Mouse (Mus musculus) kidney, embryonic 16.5 days (tissue): Measurements from ENCODE around the gene Efcab14. TPM values are rescaled to one million over a fixed set of nuclear protein-coding genes. Genes with fewer than 3 reads are reported as not detected.

ENCODE experiments used
- ATAC-seq: fragments of 200-750 bp; cut with Nextera tagmentation; 2 replicates; pipeline ENCODE4 v1.8.0; 2017; ENCODE audit warnings: moderate TSS enrichment; ENCODE audit not compliant: low FRiP score, low TSS enrichment
- H3K27ac ChIP-seq: fragments of 300-500 bp; sonication (generic); 2 replicates; pipeline ENCODE4 v1.5.1; 2014; ENCODE audit warnings: low read length
- H3K27me3 ChIP-seq: fragments of 300-500 bp; sonication (generic); 2 replicates; pipeline ENCODE4 v1.6.1; 2014; ENCODE audit warnings: low read length, control low read depth, mixed read lengths; ENCODE audit not compliant: insufficient read depth
- H3K36me3 ChIP-seq: fragments of 300-500 bp; sonication (generic); 2 replicates; pipeline ENCODE4 v1.6.1; 2014; ENCODE audit warnings: low read length, control low read depth, mixed read lengths; ENCODE audit not compliant: insufficient read depth
- H3K4me1 ChIP-seq: fragments of 300-500 bp; sonication (generic); 2 replicates; pipeline ENCODE4 v1.6.1; 2014; ENCODE audit warnings: low read length, control low read depth, mixed read lengths; ENCODE audit not compliant: insufficient read depth
- H3K4me2 ChIP-seq: fragments of 300-500 bp; sonication (generic); replicated peaks from 2 replicates; pipeline ENCODE4 v1.6.1; 2014; ENCODE audit warnings: low read depth, low read length
- H3K4me3 ChIP-seq: fragments of 300-500 bp; sonication (generic); 2 replicates; pipeline ENCODE4 v1.5.1; 2014; ENCODE audit warnings: mild to moderate bottlenecking, low read length
- H3K9ac ChIP-seq: fragments of 300-500 bp; sonication (generic); replicated peaks from 2 replicates; pipeline ENCODE4 v1.6.1; 2014; ENCODE audit warnings: low read length
- H3K9me3 ChIP-seq: fragments of 300-500 bp; sonication (generic); 2 replicates; pipeline ENCODE4 v1.6.1; 2016; ENCODE audit warnings: low read length, control low read depth
- WGBS: fragments of 180-500 bp; shearing (Covaris S2); extraction: QIAGEN DNeasy Blood & Tissue Kit; methylation state at CpG from one replicate; pipeline ENCODE4 v1.1.7; 2014; 5-methylcytosine and 5-hydroxymethylcytosine counted together
- polyA plus RNA-seq: library from polyadenylated mRNA; unstranded; fragments of >200 nt; fragmentation: Nextera tagmentation; extraction: Ambion mirVana; gene quantifications from 2 replicates; pipeline ENCODE4 v1.2.1, GENCODE M21; 2015

The Efcab14 gene
- polyA plus RNA-seq, 1 experiment from 2014 or later: 32.7 TPM

DNA sequence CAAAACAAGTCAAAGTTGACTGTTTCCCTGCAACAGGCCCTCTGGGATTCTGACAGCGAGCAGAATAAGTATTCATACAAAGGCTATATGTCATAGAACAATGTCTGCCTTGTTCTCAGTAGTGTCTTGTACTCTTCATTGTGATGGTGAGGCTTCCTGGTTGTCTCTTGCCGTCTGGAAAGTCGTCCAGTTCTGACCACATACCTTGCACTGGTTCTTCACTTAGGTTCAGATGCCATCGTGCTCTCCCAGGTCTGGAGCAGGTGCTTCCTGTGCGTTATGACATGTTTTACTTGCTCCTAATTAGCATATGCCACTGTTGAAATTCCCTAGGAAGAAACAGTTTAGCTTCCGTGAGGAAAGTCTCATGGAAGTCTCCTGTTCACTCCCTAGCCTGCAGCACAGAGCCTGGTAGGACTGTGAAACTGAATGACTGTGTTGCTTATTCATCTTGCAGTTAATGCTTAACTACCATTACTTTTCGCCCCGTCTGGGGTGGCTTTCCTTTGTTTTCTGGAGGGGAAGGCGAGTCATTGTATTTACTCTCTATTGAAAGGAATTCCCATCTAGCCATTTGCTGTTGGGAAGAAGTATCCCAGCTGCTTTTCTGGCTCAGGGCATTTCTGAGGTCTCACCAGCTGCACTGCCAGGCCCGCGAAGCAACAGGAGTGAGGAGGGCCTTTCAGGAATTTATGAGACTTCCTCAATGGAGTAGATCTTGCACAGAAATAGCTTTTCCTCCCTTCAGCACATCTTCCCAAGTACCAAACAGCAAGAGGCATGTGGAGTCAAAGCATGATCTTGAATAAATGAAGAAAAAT, 30.3 kb downstream of the Efcab14 start:
- peak overlapping the region; percentile 7 for H3K27ac ChIP-seq
- H3K9me3 ChIP-seq: no peaks in the 10 kb centered on the region
- no peaks in the 10 kb centered on the region for H3K4me1 ChIP-seq
- H3K36me3 ChIP-seq: peaks cover 28% of the 10 kb centered on the region
- no peaks in the 10 kb centered on the region for H3K27me3 ChIP-seq
- H3K9ac ChIP-seq: no peak overlapping the region
- no peak overlapping the region for H3K4me3 ChIP-seq
- peak; percentile 61; the same call in 1 of the 2 replicates for ATAC-seq
- WGBS: 49% methylated on average over 11 of the region's 11 CpGs
- no peak overlapping the region for H3K4me2 ChIP-seq

- H3K27me3 ChIP-seq: no peaks in the 10 kb centered on the region
- H3K36me3 ChIP-seq: peaks cover 15% of the 10 kb centered on the region
- ATAC-seq: no peak
- WGBS: 88% methylated on average over 6 of the region's 6 CpGs
- no peak overlapping the region for H3K4me3 ChIP-seq
- no peaks in the 10 kb centered on the region for H3K9me3 ChIP-seq
- H3K4me2 ChIP-seq: no peak overlapping the region
- H3K9ac ChIP-seq: no peak overlapping the region
- H3K27ac ChIP-seq: no peak overlapping the region
- peaks cover under 1% of the 10 kb centered on the region; the same call in 1 of the 2 replicates for H3K4me1 ChIP-seq
These were observed 37.5 kb downstream of the Efcab14 start for GRCm38 (mm10) chr4:115775056-115775455.

DNA sequence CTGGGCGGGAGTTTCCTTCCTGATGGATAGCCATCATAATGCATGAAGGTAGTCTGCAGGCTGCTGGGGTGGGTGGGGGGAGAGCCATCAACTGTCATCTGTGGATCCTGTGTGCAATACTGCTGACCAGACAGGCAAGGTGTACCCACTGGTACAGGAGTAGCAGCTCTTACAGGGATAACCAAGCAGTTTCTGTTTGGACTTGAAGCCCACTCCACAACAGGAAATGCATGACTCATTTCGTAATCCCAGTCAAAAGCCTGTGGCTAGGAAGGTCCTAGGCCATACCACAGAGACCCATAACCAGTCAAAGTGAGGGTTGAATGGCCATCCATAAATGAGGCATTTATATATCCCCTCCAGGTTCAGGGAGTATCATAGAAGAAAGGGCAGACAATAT, 40.1 kb downstream of the Efcab14 start:
- Histone ChIP-seq H3K36me3 (peaks cover 14% of the 10 kb centered on the region), H3K27ac (no peak overlapping the region), H3K4me1 (peaks cover 4% of the 10 kb centered on the region; the same call in 1 of the 2 replicates), H3K9ac (no peak overlapping the region), H3K9me3 (no peaks in the 10 kb centered on the region), H3K4me2 (no peak overlapping the region), H3K27me3 (no peaks in the 10 kb centered on the region), H3K4me3 (no peak overlapping the region)
- no peak for ATAC-seq
- WGBS: 86% methylated on average over 2 of the region's 2 CpGs

DNA sequence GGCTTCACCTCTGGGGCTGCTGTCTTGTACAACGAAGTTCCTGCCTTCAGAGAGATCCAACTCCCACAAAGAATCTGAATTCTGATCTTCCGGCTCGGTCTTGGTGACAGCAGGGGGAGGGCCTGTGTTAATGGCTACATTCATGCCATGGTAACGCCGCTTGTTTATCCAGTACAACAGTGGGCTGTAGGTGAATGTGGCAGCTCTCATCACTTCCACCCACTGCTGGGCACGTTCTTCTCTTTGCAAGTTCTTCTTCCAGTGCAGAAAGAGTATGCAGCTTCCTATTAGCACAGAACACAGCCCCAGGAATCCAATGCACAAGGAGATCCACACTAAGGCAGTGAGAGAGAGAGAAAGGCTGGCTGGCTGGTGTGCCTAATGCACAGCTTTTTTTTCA, 42.7 kb downstream of the Efcab14 start:
- peaks cover 8% of the 10 kb centered on the region for H3K36me3 ChIP-seq
- no peaks in the 10 kb centered on the region for H3K27me3 ChIP-seq
- WGBS: 26% methylated on average over 6 of the region's 6 CpGs
- ATAC-seq: no peak
- H3K9ac ChIP-seq: no peak overlapping the region
- no peak overlapping the region for H3K4me3 ChIP-seq
- peaks cover 4% of the 10 kb centered on the region; the same call in 1 of the 2 replicates for H3K4me1 ChIP-seq
- H3K27ac ChIP-seq: no peak overlapping the region
- no peak overlapping the region for H3K4me2 ChIP-seq
- H3K9me3 ChIP-seq: no peaks in the 10 kb centered on the region

DNA sequence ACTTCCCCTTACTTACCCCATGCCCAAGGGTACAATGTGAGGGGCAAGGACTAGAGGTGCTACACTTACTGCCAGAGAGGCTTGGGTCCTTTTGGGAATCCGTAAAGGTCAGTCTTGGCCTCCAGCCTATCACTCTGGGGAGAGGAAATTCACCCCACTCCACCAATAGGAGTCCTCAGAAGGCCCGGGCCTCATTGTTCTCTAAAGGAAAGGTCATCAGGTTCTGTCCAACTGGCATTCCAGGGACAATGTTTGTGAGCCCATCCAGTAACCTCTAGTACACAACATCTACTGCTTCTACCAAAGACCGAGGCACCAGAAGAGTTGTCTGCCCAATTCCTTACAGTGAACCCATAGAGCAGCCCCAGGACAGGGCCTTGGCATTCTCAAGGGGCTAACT, 43.4 kb downstream of the Efcab14 start, which contains the start of gene Tex38:
TSS of gene Tex38 (minus strand) at position 101 of the 400 bp plus-strand sequence.
- H3K4me1 ChIP-seq: peaks cover 9% of the 10 kb centered on the region
- H3K36me3 ChIP-seq: peaks cover 8% of the 10 kb centered on the region
- 85% methylated on average over 3 of the region's 3 CpGs for WGBS
- H3K27me3 ChIP-seq: no peaks in the 10 kb centered on the region
- H3K4me3 ChIP-seq: no peak within 1 kb of the TSS
- H3K9me3 ChIP-seq: no peaks in the 10 kb centered on the region
- H3K4me2 ChIP-seq: no peak within 1 kb of the TSS
- H3K27ac ChIP-seq: no peak within 1 kb of the TSS
- no peak within 1 kb of the TSS for H3K9ac ChIP-seq
- ATAC-seq: no peak

- no peak for ATAC-seq
- H3K9ac ChIP-seq: no peak overlapping the region
- no peaks in the 10 kb centered on the region for H3K9me3 ChIP-seq
- H3K4me1 ChIP-seq: peaks cover 10% of the 10 kb centered on the region
- no peak overlapping the region for H3K4me3 ChIP-seq
- no peak overlapping the region for H3K4me2 ChIP-seq
- H3K27ac ChIP-seq: no peak overlapping the region
- H3K36me3 ChIP-seq: no peaks in the 10 kb centered on the region
- WGBS: 90% methylated on average over 5 of the region's 5 CpGs
- no peaks in the 10 kb centered on the region for H3K27me3 ChIP-seq
These were observed 44.7 kb downstream of the Efcab14 start for GRCm38 (mm10) chr4:115782026-115782805.

DNA sequence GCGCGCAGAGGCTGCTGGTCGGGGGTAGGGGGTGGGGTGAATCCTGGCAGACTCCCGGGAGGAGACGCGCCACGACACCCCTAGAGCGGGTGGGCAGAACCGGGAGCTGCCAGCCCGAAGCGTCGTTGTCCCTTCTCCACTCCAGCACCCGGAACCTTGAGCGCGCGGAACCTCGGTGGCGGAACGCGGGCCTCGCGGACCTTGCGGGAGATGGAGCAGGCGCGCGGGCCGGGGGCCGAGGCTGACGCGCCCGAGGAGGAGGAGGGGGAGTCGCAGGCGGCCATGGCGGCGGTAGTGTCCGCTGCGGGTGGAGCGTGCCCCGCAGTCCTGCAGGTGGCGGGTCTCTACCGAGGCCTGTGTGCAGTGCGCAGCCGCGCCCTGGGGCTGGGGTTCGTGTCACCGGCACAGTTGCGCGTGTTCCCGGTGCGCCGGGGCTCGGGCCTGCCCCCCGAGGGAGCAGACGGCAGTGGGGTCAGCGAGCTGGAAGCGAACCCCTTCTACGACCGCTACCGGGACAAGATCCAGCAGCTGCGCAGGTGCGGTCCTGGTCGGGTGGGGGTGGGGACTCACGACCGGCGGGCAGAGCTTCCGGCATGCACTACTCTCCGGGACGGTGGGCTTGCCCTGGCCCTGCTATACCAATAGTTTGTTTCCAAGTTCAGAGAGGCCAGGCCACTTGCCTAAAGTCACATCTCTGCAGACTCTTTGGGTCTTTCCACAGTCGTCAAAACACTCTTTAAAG, 47.4 kb downstream of the Efcab14 start, which contains the start of gene Atpaf1:
TSS of gene Atpaf1 (plus strand) at position 44 of the 742 bp plus-strand sequence.
- Histone ChIP-seq H3K36me3 (peaks cover 13% of the 10 kb centered on the region; the same call in 1 of the 2 replicates), H3K27me3 (no peaks in the 10 kb centered on the region), H3K27ac (peak within 1 kb of the TSS; percentile 67; the same call in 1 of the 2 replicates), H3K4me3 (peak within 1 kb of the TSS; percentile 78), H3K4me1 (peaks cover 10% of the 10 kb centered on the region), H3K9ac (peak within 1 kb of the TSS; percentile 86), H3K4me2 (peak within 1 kb of the TSS; percentile 52), H3K9me3 (no peaks in the 10 kb centered on the region)
- ATAC-seq: peak; percentile 87
- WGBS: under 1% methylated on average over 51 of the region's 69 CpGs

DNA sequence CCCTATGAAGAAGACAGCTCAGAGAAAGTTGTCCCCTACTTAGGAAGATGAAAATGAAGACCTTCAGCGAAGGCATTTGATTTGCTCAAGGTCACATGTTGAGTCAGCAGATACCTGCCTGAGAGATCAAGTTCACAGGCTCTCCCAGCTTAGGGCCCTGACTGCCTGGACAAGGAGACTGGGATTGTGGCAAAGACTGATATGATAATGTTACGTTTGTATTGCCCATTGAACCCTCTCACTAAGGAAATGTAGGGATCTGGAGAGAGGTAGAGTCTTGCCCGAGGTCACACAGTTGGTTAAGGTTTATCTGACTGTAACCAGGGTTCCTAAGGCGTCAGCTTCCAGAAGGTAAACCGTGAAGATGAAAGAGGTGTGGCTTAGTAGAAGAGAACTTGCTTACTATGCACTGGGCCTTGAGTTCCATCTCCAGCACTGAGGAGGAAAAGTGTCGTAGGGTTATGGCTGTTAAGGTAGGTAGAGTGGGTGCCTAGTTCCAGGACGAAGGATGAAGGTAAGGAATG, 48.0 kb downstream of the Efcab14 start:
- Histone ChIP-seq H3K4me3 (peak overlapping the region; percentile 78), H3K4me1 (peaks cover 6% of the 10 kb centered on the region), H3K36me3 (peaks cover 19% of the 10 kb centered on the region; the same call in 1 of the 2 replicates), H3K9me3 (no peaks in the 10 kb centered on the region), H3K9ac (peak overlapping the region; percentile 86), H3K27me3 (no peaks in the 10 kb centered on the region), H3K27ac (peak overlapping the region; percentile 67; the same call in 1 of the 2 replicates), H3K4me2 (peak overlapping the region; percentile 52)
- ATAC-seq: peak; percentile 66
- 45% methylated on average over 7 of the region's 7 CpGs for WGBS

- ATAC-seq: no peak
- H3K9me3 ChIP-seq: no peaks in the 10 kb centered on the region
- H3K27ac ChIP-seq: no peak overlapping the region
- H3K4me3 ChIP-seq: no peak overlapping the region
- no peaks in the 10 kb centered on the region for H3K27me3 ChIP-seq
- WGBS: 67% methylated on average over 3 of the region's 3 CpGs
- no peak overlapping the region for H3K9ac ChIP-seq
- peaks cover 1% of the 10 kb centered on the region for H3K4me1 ChIP-seq
- H3K4me2 ChIP-seq: no peak overlapping the region
- peaks cover 41% of the 10 kb centered on the region for H3K36me3 ChIP-seq
These were observed 53.3 kb downstream of the Efcab14 start for GRCm38 (mm10) chr4:115790864-115791263.
